Mouse (Mus musculus) cerebellum, adult 2 months (tissue): ENCODE measurements at regions not wholly inside any gene's neighbourhood (a gene's known extent, or its start where the extent isn't known, plus 50 kb on each side); places are given as distances from the start of the nearest gene placed in this dataset.

Source experiments
- DNase-seq, 2 experiments: peaks; one replicate each; pipeline ENCODE4 v3.0.0; 2021
- H3K27ac ChIP-seq: fragments of 200-500 bp; 2 replicates; pipeline ENCODE4 v1.5.1; 2012; ENCODE audit warnings: low read length, control low read depth, inconsistent platforms; ENCODE audit not compliant: insufficient read depth
- H3K27me3 ChIP-seq: fragments of 200-500 bp; 2 replicates; pipeline ENCODE4 v1.6.1; 2012; ENCODE audit warnings: inconsistent platforms, mild to moderate bottlenecking, low read length, moderate library complexity; ENCODE audit not compliant: control insufficient read depth, insufficient read depth
- H3K4me1 ChIP-seq: fragments of 200-500 bp; 2 replicates; pipeline ENCODE4 v1.6.1; 2011; ENCODE audit warnings: low read length; ENCODE audit not compliant: control insufficient read depth, insufficient read depth
- H3K4me3 ChIP-seq: fragments of 200-500 bp; replicated peaks from 2 replicates; pipeline ENCODE3; 2011; ENCODE audit warnings: mild to moderate bottlenecking, low read depth, low read length, control low read depth; ENCODE audit not compliant: insufficient read depth
- CTCF ChIP-seq: fragments of 200-500 bp; IDR thresholded peaks from 2 replicates; pipeline ENCODE4 v1.5.1; 2011; ENCODE audit warnings: low read depth, mild to moderate bottlenecking, control low read depth, low read length, moderate library complexity, borderline replicate concordance; ENCODE audit not compliant: insufficient read depth
- POLR2A ChIP-seq: fragments of 200-500 bp; IDR thresholded peaks from 2 replicates; pipeline ENCODE4 v1.6.1; 2011; ENCODE audit warnings: low read length, control low read depth, borderline replicate concordance; ENCODE audit not compliant: insufficient read depth
- WGBS: fragments of 180-500 bp; shearing (Covaris S2); methylation state at CpG from one replicate; pipeline ENCODE4 v1.1.7; 2018; 5-methylcytosine and 5-hydroxymethylcytosine counted together

DNA sequence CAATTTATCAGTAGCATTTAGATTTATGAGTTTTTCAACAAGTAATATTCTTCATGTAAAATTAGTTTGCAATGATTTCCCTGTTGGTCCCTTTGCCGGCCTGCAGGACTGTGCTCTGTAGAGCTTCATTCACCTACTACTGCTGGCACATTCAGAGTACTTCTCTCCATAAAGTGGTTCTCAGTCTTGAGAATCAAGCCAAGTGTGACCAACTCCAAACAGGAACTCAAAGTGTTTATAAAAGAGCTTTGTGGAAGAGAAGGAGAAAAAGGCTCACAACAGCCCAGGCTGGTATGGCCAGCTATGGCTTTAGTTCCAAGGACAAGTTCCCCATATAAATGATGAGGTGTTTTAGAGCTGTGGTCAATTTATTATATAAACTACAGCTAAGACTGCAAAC is 379.1 kb downstream of the Tns3 start:
- Histone ChIP-seq H3K4me3 (no peak overlapping the region), H3K27me3 (no peaks in the 10 kb centered on the region), H3K27ac (no peak overlapping the region), H3K4me1 (no peaks in the 10 kb centered on the region)
- TF ChIP-seq CTCF = no peak
- TF ChIP-seq POLR2A = no peak
- WGBS = 80% methylated on average over 1 of the region's 1 CpGs
- DNase-seq = no peak

DNA sequence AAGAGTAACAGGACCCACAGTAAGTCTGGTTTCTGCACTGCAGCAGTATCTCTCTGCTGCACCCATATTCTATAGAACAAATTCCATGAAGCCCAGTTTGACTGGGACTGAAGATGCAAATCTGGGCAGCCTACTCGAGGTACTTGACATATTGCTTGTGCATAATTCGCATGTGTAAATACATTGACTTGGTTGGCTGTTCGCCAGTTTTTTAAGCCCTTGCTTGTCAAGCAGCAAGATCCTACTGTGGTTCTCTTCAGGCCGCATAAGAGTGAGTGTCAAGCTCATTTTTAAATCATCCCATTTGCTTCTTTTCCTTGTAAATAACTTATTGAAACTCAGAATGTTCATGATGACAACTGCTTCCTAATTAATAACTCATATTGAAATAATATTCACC is 389.1 kb downstream of the Tns3 start:
- Histone ChIP-seq H3K4me1 (no peaks in the 10 kb centered on the region), H3K4me3 (no peak overlapping the region), H3K27ac (no peak overlapping the region), H3K27me3 (no peaks in the 10 kb centered on the region)
- DNase-seq = no peak
- 26% methylated on average over 4 of the region's 4 CpGs for WGBS
- TF ChIP-seq CTCF = no peak
- no peak for TF ChIP-seq POLR2A

DNA sequence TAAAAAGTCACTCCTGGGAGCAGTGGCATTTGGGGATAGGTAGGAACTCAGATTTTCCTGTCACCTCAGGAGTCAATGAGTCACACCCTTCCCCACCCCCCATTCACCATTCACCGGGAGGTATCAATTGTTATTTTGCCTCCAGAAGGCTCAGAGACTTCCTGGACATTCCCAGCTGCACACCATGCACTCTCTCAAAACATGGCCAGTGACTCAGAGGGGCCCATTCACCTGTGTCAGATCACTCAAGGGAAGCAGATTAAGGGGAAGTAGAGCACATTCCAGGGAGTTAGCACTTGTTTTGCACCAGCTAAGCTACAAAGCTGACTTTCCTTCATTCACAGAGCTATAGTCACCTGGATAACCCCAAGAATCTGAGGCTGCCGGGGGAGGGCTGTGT is 395.2 kb downstream of the Tns3 start:
- H3K4me3 ChIP-seq = no peak overlapping the region
- WGBS = 82% methylated on average over 2 of the region's 2 CpGs
- no peaks in the 10 kb centered on the region for H3K4me1 ChIP-seq
- no peaks in the 10 kb centered on the region for H3K27me3 ChIP-seq
- TF ChIP-seq POLR2A (no peak), CTCF (no peak)
- no peak overlapping the region for H3K27ac ChIP-seq
- DNase-seq = no peak

DNA sequence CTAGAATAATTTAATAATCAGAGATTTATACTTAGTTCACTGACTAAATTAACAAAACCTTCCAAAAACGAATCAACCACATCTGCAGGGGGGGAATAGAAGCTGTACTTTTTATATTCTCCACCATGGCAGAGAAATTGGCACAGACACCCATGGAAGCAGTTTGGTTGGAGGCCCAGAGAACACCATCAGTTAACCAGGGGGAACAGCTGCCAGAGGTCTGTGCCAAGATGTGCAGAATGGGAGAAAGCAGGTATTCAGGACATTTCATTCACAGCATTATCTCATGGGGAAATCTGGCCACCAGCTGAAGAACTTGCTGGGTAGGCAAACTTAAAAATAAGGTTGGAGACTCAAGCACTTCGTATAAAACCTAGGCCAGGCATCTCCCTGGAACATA is 410.3 kb downstream of the Tns3 start:
- 21% methylated on average over 2 of the region's 2 CpGs for WGBS
- DNase-seq = peak in 1 of 2 experiments; percentile 23

DNA sequence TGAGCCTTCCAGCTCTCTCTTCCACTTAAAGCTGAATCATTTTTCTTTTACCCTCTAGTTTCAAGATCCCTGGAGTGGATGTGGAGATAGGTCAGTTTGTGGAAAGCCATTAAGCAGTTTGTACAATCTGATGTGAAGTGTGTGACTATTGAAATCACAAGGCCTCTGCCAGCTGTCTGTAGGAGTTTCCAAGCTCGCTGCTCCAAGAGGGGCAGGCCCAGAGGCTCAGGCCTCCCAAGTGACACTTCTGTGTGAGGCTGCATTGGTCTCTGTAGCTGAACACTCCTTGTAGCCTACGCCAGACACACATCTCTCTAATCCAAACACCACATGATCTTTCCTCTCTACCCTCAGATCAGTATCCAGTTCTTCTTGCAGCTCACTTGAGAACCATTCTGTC is 413.0 kb downstream of the Tns3 start:
- Histone ChIP-seq H3K27ac (no peak overlapping the region), H3K4me3 (no peak overlapping the region), H3K4me1 (no peaks in the 10 kb centered on the region), H3K27me3 (no peaks in the 10 kb centered on the region)
- 55% methylated on average over 2 of the region's 2 CpGs for WGBS
- DNase-seq = no peak
- TF ChIP-seq POLR2A (no peak), CTCF (no peak)

More for the DNA sequence above, 410.3 kb downstream of the Tns3 start:
- no peaks in the 10 kb centered on the region for H3K4me1 ChIP-seq
- TF ChIP-seq CTCF (no peak), POLR2A (no peak)
- H3K27ac ChIP-seq = no peak overlapping the region
- H3K4me3 ChIP-seq = no peak overlapping the region
- no peaks in the 10 kb centered on the region for H3K27me3 ChIP-seq

DNA sequence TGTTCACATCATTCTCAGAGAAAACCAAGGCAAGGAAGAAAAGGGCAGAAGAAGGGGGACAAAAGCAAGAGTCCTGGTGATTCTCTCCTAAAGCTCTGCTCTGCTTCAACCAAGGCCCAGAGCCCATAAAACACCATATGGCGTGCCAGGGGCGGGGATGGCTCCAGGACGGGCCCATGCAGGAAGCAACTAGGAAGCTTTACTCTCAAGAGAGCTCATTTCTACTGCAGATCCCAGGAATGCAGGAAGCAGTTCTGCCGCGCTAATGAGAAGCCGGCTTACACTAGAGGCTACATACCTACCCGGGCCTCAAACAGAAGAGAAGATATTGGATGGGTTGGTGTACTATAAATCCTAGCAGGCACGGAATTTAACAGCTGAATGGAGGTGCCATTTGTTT is 414.9 kb downstream of the Tns3 start:
- DNase-seq = no peak
- Histone ChIP-seq H3K27ac (no peak overlapping the region), H3K4me1 (no peaks in the 10 kb centered on the region), H3K4me3 (no peak overlapping the region), H3K27me3 (no peaks in the 10 kb centered on the region)
- no peak for TF ChIP-seq POLR2A
- no peak for TF ChIP-seq CTCF
- 63% methylated on average over 8 of the region's 8 CpGs for WGBS

DNA sequence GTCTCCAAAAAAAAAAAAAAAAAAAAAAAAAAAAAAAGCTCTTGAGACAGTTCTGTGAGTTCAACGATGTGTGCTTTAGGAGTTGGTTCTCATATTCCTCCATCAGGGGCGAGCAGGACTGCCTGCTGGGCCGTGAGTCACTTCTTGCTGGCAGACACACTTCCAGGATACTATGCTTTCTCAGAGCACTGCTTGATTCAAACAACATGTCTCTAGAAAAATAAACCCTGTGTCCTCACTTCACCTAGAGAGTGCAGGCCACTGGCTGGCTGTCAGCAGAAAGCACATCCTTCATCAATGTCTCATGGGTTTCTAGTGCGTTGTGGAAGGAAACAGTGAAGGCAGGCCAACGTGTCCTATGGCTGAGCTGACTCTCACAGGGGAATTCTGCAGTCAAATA is 416.8 kb downstream of the Tns3 start:
- H3K4me1 ChIP-seq = no peaks in the 10 kb centered on the region
- H3K27ac ChIP-seq = no peak overlapping the region
- TF ChIP-seq CTCF (no peak), POLR2A (no peak)
- peak; percentile 18 to 41 for DNase-seq
- no peak overlapping the region for H3K4me3 ChIP-seq
- H3K27me3 ChIP-seq = no peaks in the 10 kb centered on the region
- WGBS = 28% methylated on average over 5 of the region's 5 CpGs

DNA sequence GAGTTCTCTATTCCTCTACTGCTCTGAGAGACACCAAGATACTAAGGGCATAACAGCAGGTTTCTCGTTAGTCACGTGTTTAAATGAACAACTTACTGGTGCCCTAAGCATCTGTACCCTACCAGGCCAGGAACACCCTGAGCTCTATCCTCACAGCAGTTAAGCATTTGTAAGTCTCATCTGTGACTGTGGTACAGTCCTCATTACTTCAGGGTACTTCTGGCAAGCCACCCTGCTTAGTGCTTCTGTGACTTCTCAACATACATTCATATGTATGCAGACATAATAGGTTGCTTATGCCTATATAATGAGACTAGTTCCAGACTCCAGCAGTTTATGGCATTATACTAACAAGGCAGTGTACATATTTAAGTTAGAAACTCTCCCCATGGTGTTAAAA is 417.3 kb downstream of the Tns3 start:
- no peak overlapping the region for H3K27ac ChIP-seq
- no peak for TF ChIP-seq POLR2A
- no peak for TF ChIP-seq CTCF
- 90% methylated on average over 2 of the region's 2 CpGs for WGBS

DNA sequence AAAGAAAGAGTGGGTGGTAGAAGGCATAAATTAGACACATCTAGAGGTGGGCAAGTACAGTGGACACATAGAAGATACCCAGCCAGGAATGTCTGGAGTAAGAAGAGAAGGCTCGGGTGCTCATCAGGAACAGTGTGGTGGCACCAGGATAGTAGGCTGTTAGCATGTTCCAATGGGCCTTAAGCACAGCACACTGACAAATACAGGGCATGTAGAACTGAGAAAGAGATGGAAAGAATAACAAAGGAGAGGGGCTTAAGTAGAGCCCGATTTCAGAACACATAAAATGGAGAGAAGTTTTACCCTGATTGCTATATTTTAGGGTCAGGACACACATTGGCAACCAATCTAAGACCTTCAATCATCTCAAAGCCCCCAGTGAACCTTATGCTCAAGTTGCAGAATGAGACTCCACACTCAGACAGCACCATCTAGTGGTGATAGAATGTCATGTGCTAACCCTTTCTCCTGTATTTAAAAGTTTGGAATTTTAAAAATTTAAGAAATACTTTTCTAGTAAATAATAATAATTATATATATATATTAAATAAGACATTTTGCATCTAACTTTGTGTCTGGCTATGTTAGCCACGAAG is 418.8 kb downstream of the Tns3 start:
- WGBS = 40% methylated on average over 3 of the region's 3 CpGs
- Histone ChIP-seq H3K27ac (no peak overlapping the region), H3K27me3 (no peaks in the 10 kb centered on the region), H3K4me1 (no peaks in the 10 kb centered on the region), H3K4me3 (no peak overlapping the region)
- TF ChIP-seq POLR2A = no peak
- TF ChIP-seq CTCF = no peak; the same call in 1 of the 2 replicates
- DNase-seq = no peak

More for the DNA sequence above, 417.3 kb downstream of the Tns3 start:
- no peaks in the 10 kb centered on the region for H3K4me1 ChIP-seq
- no peak overlapping the region for H3K4me3 ChIP-seq
- DNase-seq = no peak
- no peaks in the 10 kb centered on the region for H3K27me3 ChIP-seq
